Mouse (Mus musculus) monocyte, adult 5-6 weeks (primary cell): Measurements from ENCODE around the gene Gm36210. TPM values are rescaled to one million over a fixed set of nuclear protein-coding genes. Genes with fewer than 3 reads are reported as not detected.
A peak's percentile ranks its signal among the peaks of the same experiment; 100 is the strongest.

Experiments used
- ATAC-seq: fragments of 153-309, 156-312 bp; replicated peaks from 2 replicates; pipeline ENCODE4 v1.8.0; 2017; ENCODE audit warnings: mild to moderate bottlenecking; ENCODE audit not compliant: low TSS enrichment, insufficient number of reproducible peaks, severe bottlenecking, poor library complexity, low FRiP score
- total RNA-seq: library from RNA; stranded (forward); fragments of 200-1000, 200-491, 200-594 nt; gene quantifications from 3 replicates; pipeline ENCODE4 v1.2.3, GENCODE M21; 2017

Gene Gm36210
- total RNA-seq, 1 experiment from 2014 or later = not detected

GRCm38 (mm10) chr7:4924483-4924882 is 18.2 kb upstream of the Gm36210 start:
- no peak for ATAC-seq

- ATAC-seq = no peak
Observed at GRCm38 (mm10) chr7:4923586-4924364, 17.5 kb upstream of the Gm36210 start.

- no peak for ATAC-seq
Observed at GRCm38 (mm10) chr7:4922931-4923565, 16.7 kb upstream of the Gm36210 start.

- no peak for ATAC-seq
Observed at GRCm38 (mm10) chr7:4922508-4922907, 16.2 kb upstream of the Gm36210 start.

GRCm38 (mm10) chr7:4921824-4922482 is 15.6 kb upstream of the Gm36210 start, which contains the start of gene Nat14:
Nat14 (plus strand) TSS chr7:4922028.
- ATAC-seq = no peak

GRCm38 (mm10) chr7:4920976-4921823 is 14.9 kb upstream of the Gm36210 start:
- no peak for ATAC-seq

- ATAC-seq = no peak
Observed at GRCm38 (mm10) chr7:4920496-4920895, 14.2 kb upstream of the Gm36210 start.

- ATAC-seq = no peak
Observed at GRCm38 (mm10) chr7:4919971-4920370, 13.7 kb upstream of the Gm36210 start.

- ATAC-seq = no peak
Observed at GRCm38 (mm10) chr7:4919096-4919495, 12.8 kb upstream of the Gm36210 start.

- no peak for ATAC-seq
Observed at GRCm38 (mm10) chr7:4918681-4919080, 12.4 kb upstream of the Gm36210 start.

- ATAC-seq = no peak
Observed at GRCm38 (mm10) chr7:4917494-4917893, 11.2 kb upstream of the Gm36210 start.

- ATAC-seq = no peak
Observed at GRCm38 (mm10) chr7:4915669-4916416, 9.5 kb upstream of the Gm36210 start.

GRCm38 (mm10) chr7:4915007-4915665 is 8.8 kb upstream of the Gm36210 start, which contains the start of gene Zfp628:
Zfp628 (plus strand) TSS chr7:4915217.
- ATAC-seq = peak; percentile 82

- no peak for ATAC-seq
Observed at GRCm38 (mm10) chr7:4912248-4912647, 5.9 kb upstream of the Gm36210 start.

- no peak for ATAC-seq
Observed at GRCm38 (mm10) chr7:4911561-4911960, 5.2 kb upstream of the Gm36210 start.

GRCm38 (mm10) chr7:4902404-4902803 is 3.9 kb downstream of the Gm36210 start:
- no peak for ATAC-seq

- ATAC-seq = no peak
Observed at GRCm38 (mm10) chr7:4901171-4901570, 5.1 kb downstream of the Gm36210 start.

- no peak for ATAC-seq
Observed at GRCm38 (mm10) chr7:4900523-4900851, 5.8 kb downstream of the Gm36210 start.
